Mouse (Mus musculus) lung, postnatal 0 days (tissue): ENCODE data around the gene Ryk. TPM values are rescaled to one million over a fixed set of nuclear protein-coding genes. Genes with fewer than 3 reads are reported as not detected.

Experiments
- ATAC-seq: fragments of 200-750 bp; cut with Nextera tagmentation; 2 replicates; pipeline ENCODE4 v1.8.0; 2017; ENCODE audit warnings: moderate library complexity
- DNase-seq: peaks from one replicate; pipeline ENCODE4 v3.0.0-alpha.2; 2016; ENCODE audit warnings: low spot score
- H3K27ac ChIP-seq: fragments of 300-500 bp; sonication (generic); 2 replicates; pipeline ENCODE4 v1.5.1; 2014; ENCODE audit warnings: antibody characterized with exemption, mild to moderate bottlenecking, low read length, mixed read lengths
- H3K27me3 ChIP-seq: fragments of 300-500 bp; sonication (generic); replicated peaks from 2 replicates; pipeline ENCODE4 v1.6.1; 2014; ENCODE audit warnings: low read length, mixed read lengths; ENCODE audit not compliant: insufficient read depth
- H3K36me3 ChIP-seq: fragments of 300-500 bp; sonication (generic); 2 replicates; pipeline ENCODE4 v1.6.1; 2014; ENCODE audit warnings: low read length, mixed read lengths; ENCODE audit not compliant: insufficient read depth
- H3K4me1 ChIP-seq: fragments of 300-500 bp; sonication (generic); 2 replicates; pipeline ENCODE4 v1.6.1; 2014; ENCODE audit warnings: antibody characterized with exemption, low read depth, low read length, mixed read lengths; ENCODE audit not compliant: insufficient read depth
- H3K4me2 ChIP-seq: fragments of 300-500 bp; sonication (generic); replicated peaks from 2 replicates; pipeline ENCODE4 v1.6.1; 2014; ENCODE audit warnings: low read depth, mild to moderate bottlenecking, low read length, moderate library complexity, mixed read lengths
- H3K4me3 ChIP-seq: fragments of 300-500 bp; sonication (generic); 2 replicates; pipeline ENCODE4 v1.5.1; 2014; ENCODE audit warnings: low read depth, low read length
- H3K9ac ChIP-seq: fragments of 300-500 bp; sonication (generic); replicated peaks from 2 replicates; pipeline ENCODE4 v1.6.1; 2014; ENCODE audit warnings: low read depth, mild to moderate bottlenecking
- H3K9me3 ChIP-seq: fragments of 300-500 bp; sonication (generic); 2 replicates; pipeline ENCODE4 v1.6.1; 2016; ENCODE audit warnings: low read length, mixed read lengths
- CTCF ChIP-seq: IDR thresholded peaks from 2 replicates; pipeline ENCODE4 v1.5.1; 2016; ENCODE audit warnings: antibody characterized with exemption, mild to moderate bottlenecking
- EP300 ChIP-seq: IDR thresholded peaks from 2 replicates; pipeline ENCODE4 v1.6.1; 2016; ENCODE audit warnings: antibody characterized with exemption, mild to moderate bottlenecking, control low read depth
- WGBS: fragments of 180-500 bp; shearing (Covaris S2); extraction: QIAGEN DNeasy Blood & Tissue Kit; methylation state at CpG from one replicate; pipeline ENCODE4 v1.1.7; 2014; 5-methylcytosine and 5-hydroxymethylcytosine counted together
- polyA plus RNA-seq: library from polyadenylated mRNA; unstranded; fragments of >200 nt; fragmentation: Nextera tagmentation; extraction: Ambion mirVana; gene quantifications from 2 replicates; pipeline ENCODE4 v1.2.1, GENCODE M21; 2015

Gene Ryk
- polyA plus RNA-seq, 1 experiment from 2014 or later, result 23.2 TPM

DNA sequence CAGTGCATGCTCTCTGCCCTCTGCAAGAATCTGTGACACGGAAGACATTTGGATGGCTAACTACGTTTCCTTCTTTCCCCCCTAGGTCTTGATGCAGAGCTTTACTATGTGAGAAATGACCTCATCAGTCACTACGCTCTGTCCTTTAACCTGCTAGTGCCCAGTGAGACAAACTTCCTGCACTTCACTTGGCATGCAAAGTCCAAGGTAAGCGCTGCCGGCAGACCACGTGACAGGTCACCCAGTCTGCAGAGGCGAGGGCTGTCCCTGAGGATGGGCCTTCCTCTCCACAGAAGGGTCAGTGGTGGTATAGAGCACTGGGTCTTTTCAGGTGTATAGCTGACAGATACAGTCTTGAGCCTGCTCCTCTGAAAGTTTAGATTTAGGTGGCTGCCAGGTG is 27.1 kb downstream of the Ryk start:
- ATAC-seq, result no peak
- peak; percentile 21 for DNase-seq
- no peak overlapping the region for H3K4me3 ChIP-seq
- no peaks in the 10 kb centered on the region for H3K27me3 ChIP-seq
- no peak overlapping the region for H3K4me2 ChIP-seq
- 52% methylated on average over 7 of the region's 7 CpGs for WGBS
- H3K4me1 ChIP-seq, result peaks cover 34% of the 10 kb centered on the region
- H3K9me3 ChIP-seq, result no peaks in the 10 kb centered on the region
- H3K27ac ChIP-seq, result no peak overlapping the region
- no peak overlapping the region for H3K9ac ChIP-seq
- no peak for TF ChIP-seq EP300
- TF ChIP-seq CTCF, result no peak
- no peaks in the 10 kb centered on the region for H3K36me3 ChIP-seq

DNA sequence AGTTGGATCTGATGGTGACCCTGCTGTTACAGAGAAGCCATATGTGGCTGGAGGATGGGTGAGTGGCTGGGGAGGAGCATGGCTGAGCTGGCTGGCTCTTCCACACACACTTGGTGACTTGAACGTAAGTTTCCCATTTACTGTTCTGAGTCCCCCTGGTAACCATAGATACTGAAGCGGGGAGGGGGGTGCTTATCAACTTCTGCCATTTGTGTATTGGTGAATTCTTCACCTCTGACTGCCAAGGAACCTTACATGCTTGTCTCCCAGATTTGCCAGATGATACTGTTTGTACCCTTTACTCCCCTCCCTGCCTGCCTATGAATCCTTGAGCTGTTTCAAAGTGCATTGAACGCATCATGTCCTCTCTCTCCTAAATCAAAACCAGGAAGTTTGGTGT is 27.5 kb downstream of the Ryk start:
- Histone ChIP-seq H3K4me1 (peaks cover 34% of the 10 kb centered on the region), H3K4me2 (no peak overlapping the region), H3K9me3 (no peaks in the 10 kb centered on the region), H3K4me3 (no peak overlapping the region), H3K9ac (no peak overlapping the region), H3K27me3 (no peaks in the 10 kb centered on the region), H3K27ac (no peak overlapping the region), H3K36me3 (no peaks in the 10 kb centered on the region)
- ATAC-seq (no peak), DNase-seq (no peak)
- 74% methylated on average over 3 of the region's 3 CpGs for WGBS
- no peak for TF ChIP-seq EP300
- no peak for TF ChIP-seq CTCF

- Histone ChIP-seq H3K9me3 (no peaks in the 10 kb centered on the region), H3K4me2 (no peak overlapping the region), H3K36me3 (no peaks in the 10 kb centered on the region), H3K4me3 (no peak overlapping the region), H3K4me1 (peaks cover 34% of the 10 kb centered on the region), H3K27me3 (no peaks in the 10 kb centered on the region), H3K27ac (peak overlapping the region; percentile 65), H3K9ac (0 out of 2 replicates have a peak overlapping the region, but pooled peaks have one; percentile 5)
- TF ChIP-seq EP300 (no peak), CTCF (no peak; the same call in 1 of the 2 replicates)
- ATAC-seq, result peak; percentile 88
- DNase-seq, result peak; percentile 91
- WGBS, result 29% methylated on average over 14 of the region's 14 CpGs
Measured at GRCm38 (mm10) chr9:102863876-102864545, 29.3 kb downstream of the Ryk start.

GRCm38 (mm10) chr9:102864931-102865330 is 30.2 kb downstream of the Ryk start:
- Histone ChIP-seq H3K9ac (no peak overlapping the region), H3K4me2 (no peak overlapping the region), H3K27me3 (no peaks in the 10 kb centered on the region), H3K27ac (peak overlapping the region; percentile 65), H3K4me3 (no peak overlapping the region), H3K4me1 (peaks cover 32% of the 10 kb centered on the region), H3K36me3 (no peaks in the 10 kb centered on the region), H3K9me3 (no peaks in the 10 kb centered on the region)
- DNase-seq, result peak; percentile 53
- no peak for TF ChIP-seq CTCF
- 0 out of 2 replicates have a peak, but pooled peaks have one; percentile 2 for TF ChIP-seq EP300
- no peak for ATAC-seq
- WGBS, result 45% methylated on average over 8 of the region's 8 CpGs

DNA sequence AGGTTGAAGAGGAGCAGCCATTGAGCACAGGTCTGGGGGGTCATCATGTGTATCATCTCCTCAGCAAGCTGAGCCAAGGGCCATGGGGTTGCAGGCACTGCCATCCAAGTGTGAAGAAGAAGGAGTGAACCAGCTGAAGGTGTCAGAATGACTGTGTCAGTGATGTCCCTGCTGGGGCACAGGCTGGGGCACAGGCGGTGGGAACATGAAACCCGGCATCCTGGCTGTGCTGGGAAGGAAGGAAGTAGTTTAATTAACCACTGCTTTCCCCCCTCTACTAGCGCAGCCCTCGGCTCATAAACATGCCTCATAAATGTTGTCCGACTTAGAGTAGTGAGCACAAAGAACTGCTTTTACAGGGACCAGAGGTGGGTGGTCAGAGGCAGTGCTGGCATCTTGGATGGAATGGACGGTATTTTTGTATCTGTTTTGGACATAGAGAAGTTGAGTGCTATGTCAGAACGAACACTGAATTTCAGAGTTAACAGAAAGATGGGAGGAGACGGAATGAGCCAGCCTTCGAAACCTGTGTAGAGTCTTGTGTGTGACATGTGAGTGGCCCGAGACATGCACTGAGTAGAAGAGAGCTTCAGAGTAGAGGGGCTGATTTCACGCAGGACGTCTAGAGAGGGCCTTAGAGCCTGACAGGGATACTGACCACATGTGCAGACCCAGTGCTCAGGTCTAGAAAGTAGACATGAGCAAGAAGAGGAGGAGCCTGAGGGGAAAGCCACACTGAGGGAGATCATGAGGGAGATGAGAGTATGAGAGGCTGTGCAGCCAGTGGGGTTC is 31.4 kb downstream of the Ryk start:
- Histone ChIP-seq H3K27ac (peak overlapping the region; percentile 65; the same call in 1 of the 2 replicates), H3K4me2 (no peak overlapping the region), H3K4me3 (no peak overlapping the region), H3K27me3 (no peaks in the 10 kb centered on the region), H3K36me3 (no peaks in the 10 kb centered on the region), H3K9ac (no peak overlapping the region), H3K4me1 (peaks cover 30% of the 10 kb centered on the region), H3K9me3 (no peaks in the 10 kb centered on the region)
- ATAC-seq (no peak), DNase-seq (no peak)
- WGBS, result 65% methylated on average over 12 of the region's 12 CpGs
- no peak for TF ChIP-seq EP300
- no peak for TF ChIP-seq CTCF

DNA sequence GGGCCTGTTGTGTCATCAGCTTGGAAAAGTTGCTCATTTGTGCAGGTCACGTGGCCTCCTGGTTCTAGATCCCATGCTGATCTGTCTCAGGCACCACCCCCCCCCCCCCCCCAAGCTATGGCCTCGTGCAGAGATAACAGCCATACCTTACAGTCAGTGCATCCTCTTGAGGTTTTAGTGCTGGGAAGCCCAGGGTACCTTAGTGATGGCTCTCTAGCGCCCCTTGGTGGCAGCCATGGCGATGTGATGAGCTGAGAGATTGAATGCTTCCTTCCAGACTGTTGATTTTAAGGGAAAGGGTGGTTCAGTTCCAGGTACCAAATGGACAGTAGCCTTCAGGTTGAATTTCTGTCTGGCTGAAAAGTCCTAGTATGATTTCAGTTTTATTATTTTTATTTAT is 32.2 kb downstream of the Ryk start:
- 17% methylated on average over 4 of the region's 4 CpGs for WGBS
- ATAC-seq (peak; percentile 16; the same call in 1 of the 2 replicates), DNase-seq (peak; percentile 82)
- Histone ChIP-seq H3K27me3 (no peaks in the 10 kb centered on the region), H3K27ac (no peak overlapping the region), H3K9ac (no peak overlapping the region), H3K4me1 (peaks cover 26% of the 10 kb centered on the region), H3K36me3 (no peaks in the 10 kb centered on the region), H3K4me2 (no peak overlapping the region), H3K9me3 (no peaks in the 10 kb centered on the region), H3K4me3 (no peak overlapping the region)
- TF ChIP-seq EP300 (no peak), CTCF (peak; percentile 93)
